Mouse (Mus musculus) cerebellum, adult 18-20 months (tissue): ENCODE measurements at regions not wholly inside any gene's neighbourhood (a gene's known extent, or its start where the extent isn't known, plus 50 kb on each side); places are given as distances from the start of the nearest gene placed in this dataset.

ENCODE experiments used
- DNase-seq, 2 experiments: peaks; one replicate each; pipeline ENCODE4 v3.0.0; 2021

DNA sequence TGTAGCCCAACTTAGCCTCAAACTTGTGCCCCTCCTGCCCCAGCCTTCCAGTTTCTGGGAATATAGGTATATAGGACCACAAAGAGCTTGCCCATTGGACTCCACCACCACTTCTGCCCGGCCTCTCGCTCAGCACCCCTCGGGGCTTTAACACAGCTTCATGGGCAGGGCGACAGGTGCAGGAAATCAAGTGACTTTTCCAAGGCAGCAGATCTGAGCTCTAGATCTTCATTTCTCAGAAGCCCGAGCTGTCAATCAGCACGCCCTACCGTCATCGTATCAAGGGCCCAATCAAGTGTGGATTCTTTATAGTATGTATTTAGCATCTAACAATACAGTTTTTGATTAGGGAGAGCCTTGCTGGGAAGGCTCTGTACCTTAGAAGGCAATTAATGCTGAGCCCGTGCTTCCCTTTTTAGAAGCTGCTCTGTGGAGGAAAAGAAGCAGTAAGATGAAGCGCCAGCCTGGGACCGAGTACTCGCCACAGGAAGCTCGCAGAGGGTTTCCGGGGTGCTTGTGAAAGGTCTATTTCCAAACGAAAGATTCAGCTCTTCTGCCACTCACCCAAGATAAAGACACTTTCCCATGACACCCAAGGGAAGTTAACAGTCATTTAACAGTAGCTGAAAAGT is 56.9 kb upstream of the E2f3 start:
- no peak for DNase-seq

DNA sequence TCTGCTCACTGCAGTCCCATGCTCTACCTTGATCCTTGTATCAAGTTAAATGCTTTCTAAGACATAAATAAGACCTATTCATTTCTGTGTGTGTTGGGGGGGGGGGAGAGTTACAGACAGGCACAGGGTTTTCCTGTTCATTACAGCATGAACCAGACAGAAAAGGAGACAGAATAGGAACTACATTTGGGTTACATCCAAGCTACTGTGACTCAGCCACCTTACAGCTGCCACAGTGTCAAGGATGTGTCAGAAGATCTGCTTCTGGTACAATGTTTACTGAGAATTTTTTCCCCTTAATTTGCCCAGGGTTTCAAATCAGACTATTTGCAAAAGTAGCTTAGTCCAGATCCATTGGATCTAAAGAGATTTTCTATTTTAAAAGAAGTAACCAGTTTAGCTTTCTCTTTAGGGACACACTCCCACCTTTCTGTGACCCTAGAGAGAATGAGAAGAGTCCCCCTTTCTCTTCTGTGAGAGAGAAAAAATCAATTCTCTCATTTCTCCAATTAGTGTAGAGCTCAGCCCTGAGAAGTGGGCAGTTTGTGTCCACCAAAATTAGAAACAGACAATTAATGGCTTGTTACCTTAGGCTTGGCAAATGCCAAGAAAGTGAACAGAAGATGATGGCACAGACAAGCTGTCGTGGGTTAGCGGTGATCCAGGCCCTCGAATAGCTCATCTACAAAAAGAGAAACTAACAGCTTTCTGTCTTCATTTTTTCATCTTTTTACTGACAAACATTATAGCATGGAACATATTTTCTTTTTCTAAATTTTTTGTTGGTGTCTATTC is 55.8 kb upstream of the E2f3 start:
- peak; percentile 37 to 52 for DNase-seq

DNA sequence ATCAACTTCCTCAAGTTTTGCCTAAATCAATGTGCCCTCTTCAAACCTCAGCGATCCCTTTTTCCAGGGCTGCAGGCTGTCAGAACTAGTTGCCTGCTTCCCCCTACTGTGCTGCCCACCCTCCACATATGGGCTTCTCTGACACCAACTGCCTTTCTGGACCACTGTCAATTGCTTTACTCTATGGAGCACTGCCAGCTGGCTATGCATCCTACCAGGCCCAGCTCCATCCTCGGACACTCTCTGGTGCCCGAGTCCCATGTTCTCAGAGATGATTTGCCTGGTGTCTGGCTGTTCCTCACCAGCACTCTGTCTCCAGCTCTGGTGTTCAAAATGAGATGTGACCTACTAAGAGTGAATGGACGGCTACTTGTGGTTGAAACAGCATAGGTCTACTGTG is 54.4 kb upstream of the E2f3 start:
- peak; percentile 85 to 87 for DNase-seq

DNA sequence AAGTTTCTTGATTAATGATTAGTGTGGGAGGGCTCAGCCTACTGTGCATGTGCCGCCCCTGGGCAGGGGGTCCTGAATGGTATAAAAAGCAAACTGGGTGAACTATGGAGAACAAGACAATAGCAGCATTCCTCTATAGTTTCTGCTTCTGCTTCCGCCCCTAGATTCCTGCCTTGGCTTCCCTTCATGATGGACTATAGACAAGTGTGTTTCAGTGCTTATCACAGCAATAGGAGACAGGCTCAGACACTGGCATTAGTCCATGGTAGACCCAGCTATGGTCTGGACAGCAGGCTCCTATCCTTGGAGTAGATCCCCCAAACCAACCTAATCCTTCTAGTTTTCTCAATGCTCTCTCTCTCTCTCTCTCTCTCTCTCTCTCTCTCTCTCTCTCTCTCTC is 53.9 kb upstream of the E2f3 start:
- DNase-seq, result no peak

DNA sequence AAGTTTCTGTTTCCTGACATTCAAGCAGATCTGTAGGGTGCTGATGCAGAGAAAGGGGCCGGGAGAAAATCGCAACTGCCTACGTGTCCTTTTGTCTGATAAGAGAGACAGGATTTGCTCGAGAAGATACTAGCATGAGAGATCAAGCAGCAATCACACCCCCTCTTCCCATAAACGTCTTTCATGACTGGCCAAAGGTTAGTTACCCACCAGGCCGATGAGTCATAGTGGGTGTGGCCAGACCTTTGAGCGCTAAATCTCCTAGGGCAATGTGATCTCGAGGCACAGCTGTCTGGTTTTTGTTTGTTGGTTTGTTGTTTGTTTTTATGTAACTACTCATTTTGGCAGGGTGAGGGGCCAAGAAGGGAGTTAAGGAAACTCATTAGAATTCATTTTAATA is 50.7 kb upstream of the E2f3 start:
- DNase-seq, result no peak

DNA sequence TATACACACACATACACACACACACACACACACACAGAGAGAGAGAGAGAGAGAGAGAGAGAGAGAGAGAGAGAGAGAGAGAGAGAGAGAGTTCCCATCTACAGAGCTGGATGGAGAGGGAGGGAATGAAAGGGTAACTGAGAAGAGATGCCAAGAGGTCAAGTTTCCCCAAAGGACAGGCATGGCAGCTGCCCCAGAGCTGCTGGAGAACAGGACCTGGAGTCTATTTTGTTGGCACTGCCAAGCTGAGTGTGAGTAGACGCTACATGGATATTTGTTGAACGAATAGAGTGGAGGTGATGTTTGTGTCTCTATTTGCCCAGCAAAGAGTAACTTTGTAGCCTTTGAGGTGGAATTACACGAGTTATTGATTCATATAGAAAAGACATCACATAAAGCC is 50.2 kb upstream of the E2f3 start:
- DNase-seq, result no peak
